Mouse (Mus musculus): ENCODE measurements at regions not wholly inside any gene's neighbourhood (a gene's known extent, or its start where the extent isn't known, plus 50 kb on each side); places are given as distances from the start of the nearest gene placed in this dataset.

GRCm38 (mm10) chr8:25450544-25450943 is 626.4 kb upstream of the Adam5 start:
- TF ChIP-seq CTCF (IDR thresholded peaks at IDR 0.05; ENCODE audit: extremely low read depth, insufficient read depth, insufficient read length, insufficient replicate concordance) (no peak), POLR2A (IDR thresholded peaks at IDR 0.05; ENCODE audit: low read depth, low read length) (no peak)
